Mouse (Mus musculus) hindbrain, embryonic 10.5 days (tissue): ENCODE measurements around the gene Gad1. TPM values are rescaled to one million over a fixed set of nuclear protein-coding genes. Genes with fewer than 3 reads are reported as not detected.
"Not testable (repeated sequence)": the region's sequence is repeated elsewhere in the genome, so short reads cannot be mapped to it uniquely, and the experiment has no call there.

Experiments used
- DNase-seq: peaks from one replicate; pipeline ENCODE4 v3.0.0-alpha.2; 2017; ENCODE audit warnings: low spot score
- H3K27ac ChIP-seq: fragments of 300-500 bp; sonication (generic); 2 replicates; pipeline ENCODE4 v1.5.1; 2016; ENCODE audit warnings: mild to moderate bottlenecking, moderate library complexity
- H3K27me3 ChIP-seq: fragments of 300-500 bp; sonication (generic); 2 replicates; pipeline ENCODE4 v1.6.1; 2016; ENCODE audit warnings: mild to moderate bottlenecking; ENCODE audit not compliant: poor library complexity, insufficient read depth, severe bottlenecking
- H3K36me3 ChIP-seq: fragments of 300-500 bp; sonication (generic); 2 replicates; pipeline ENCODE4 v1.6.1; 2016; ENCODE audit warnings: mild to moderate bottlenecking, moderate library complexity
- H3K4me1 ChIP-seq: fragments of 300-500 bp; sonication (generic); replicated peaks from 2 replicates; pipeline ENCODE4 v1.6.1; 2016; ENCODE audit warnings: mild to moderate bottlenecking
- H3K4me3 ChIP-seq: fragments of 300-500 bp; sonication (generic); 2 replicates; pipeline ENCODE4 v1.5.1; 2016; ENCODE audit warnings: mild to moderate bottlenecking, moderate library complexity
- H3K9me3 ChIP-seq: fragments of 300-500 bp; sonication (generic); 2 replicates; pipeline ENCODE4 v1.6.1; 2016; ENCODE audit warnings: mild to moderate bottlenecking, moderate library complexity
- WGBS: fragments of 180-500 bp; shearing (Covaris S2); methylation state at CpG from one replicate; pipeline ENCODE4 v1.1.7; 2016; 5-methylcytosine and 5-hydroxymethylcytosine counted together
- polyA plus RNA-seq: library from polyadenylated mRNA; unstranded; fragments of >200 nt; fragmentation: Nextera tagmentation; extraction: Ambion mirVana; gene quantifications from 2 replicates; pipeline ENCODE4 v1.2.1, GENCODE M21; 2016

Gad1 gene
- polyA plus RNA-seq = 1.8 and 8.5 TPM in 2 replicates

GRCm38 (mm10) chr2:70552772-70553171 is at the start of gene Gad1:
TSS of gene Gad1 (plus strand) at chr2:70553072.
- no peak within 1 kb of the TSS for H3K27ac ChIP-seq
- WGBS = 54% methylated on average over 4 of the region's 4 CpGs
- no peak within 1 kb of the TSS for H3K4me3 ChIP-seq
- peaks cover 3% of the 10 kb centered on the region; the same call in 1 of the 2 replicates for H3K27me3 ChIP-seq
- no peaks in the 10 kb centered on the region for H3K4me1 ChIP-seq
- no peak for DNase-seq
- H3K36me3 ChIP-seq = no peaks in the 10 kb centered on the region
- H3K9me3 ChIP-seq = no peaks in the 10 kb centered on the region

- Histone ChIP-seq H3K9me3 (no peaks in the 10 kb centered on the region), H3K4me1 (peaks cover 24% of the 10 kb centered on the region), H3K27ac (no peak overlapping the region), H3K4me3 (no peak overlapping the region), H3K36me3 (no peaks in the 10 kb centered on the region), H3K27me3 (peaks cover 17% of the 10 kb centered on the region)
- WGBS = 89% methylated on average over 10 of the region's 10 CpGs
- no peak for DNase-seq
Observed at GRCm38 (mm10) chr2:70503436-70503835, 49.4 kb upstream of the Gad1 start.

DNA sequence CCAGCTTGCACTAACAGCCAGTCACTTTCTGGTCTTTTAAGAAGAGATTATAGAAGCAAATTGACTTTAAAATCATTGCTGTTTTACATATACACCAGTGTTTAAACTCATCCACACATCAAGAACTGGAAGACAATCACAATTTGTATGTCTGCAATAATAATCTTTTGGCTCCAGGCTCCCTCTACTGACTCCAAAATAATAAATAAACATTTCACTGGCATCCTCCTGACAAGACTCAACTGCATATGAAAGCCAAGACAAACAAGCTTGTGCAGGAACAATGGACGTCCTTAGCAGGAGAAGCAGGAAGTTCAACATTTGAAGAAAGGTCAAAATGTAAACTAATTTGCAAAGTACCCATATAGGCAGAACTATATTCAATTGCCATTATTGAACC is 47.6 kb upstream of the Gad1 start:
- Histone ChIP-seq H3K4me3 (no peak overlapping the region), H3K9me3 (no peaks in the 10 kb centered on the region), H3K27ac (no peak overlapping the region), H3K4me1 (peaks cover 35% of the 10 kb centered on the region), H3K27me3 (peaks cover 25% of the 10 kb centered on the region), H3K36me3 (no peaks in the 10 kb centered on the region)
- 53% methylated on average over 1 of the region's 1 CpGs for WGBS
- no peak for DNase-seq

GRCm38 (mm10) chr2:70505896-70506295 is 47.0 kb upstream of the Gad1 start:
- peaks cover 35% of the 10 kb centered on the region for H3K4me1 ChIP-seq
- DNase-seq = no peak
- no peak overlapping the region for H3K4me3 ChIP-seq
- H3K36me3 ChIP-seq = no peaks in the 10 kb centered on the region
- H3K27ac ChIP-seq = no peak overlapping the region
- H3K27me3 ChIP-seq = peaks cover 28% of the 10 kb centered on the region
- 48% methylated on average over 4 of the region's 4 CpGs for WGBS
- H3K9me3 ChIP-seq = no peaks in the 10 kb centered on the region

- 68% methylated on average over 2 of the region's 2 CpGs for WGBS
- H3K4me3 ChIP-seq = no peak overlapping the region
- no peak overlapping the region for H3K27ac ChIP-seq
- H3K36me3 ChIP-seq = no peaks in the 10 kb centered on the region
- H3K9me3 ChIP-seq = no peaks in the 10 kb centered on the region
- peaks cover 35% of the 10 kb centered on the region for H3K4me1 ChIP-seq
- DNase-seq = no peak
- peaks cover 28% of the 10 kb centered on the region for H3K27me3 ChIP-seq
Observed at GRCm38 (mm10) chr2:70506372-70506771, 46.5 kb upstream of the Gad1 start.

- DNase-seq = no peak
- H3K4me1 ChIP-seq = peaks cover 35% of the 10 kb centered on the region
- H3K4me3 ChIP-seq = peak within 1 kb of the TSS; percentile 61
- 0 out of 2 replicates have a peak, but pooled peaks cover 2% of the 10 kb centered on the region for H3K9me3 ChIP-seq
- 13% methylated on average over 10 of the region's 10 CpGs for WGBS
- no peaks in the 10 kb centered on the region for H3K36me3 ChIP-seq
- peaks cover 28% of the 10 kb centered on the region for H3K27me3 ChIP-seq
- peak within 1 kb of the TSS; percentile 82 for H3K27ac ChIP-seq
Observed at GRCm38 (mm10) chr2:70508496-70508895, 44.4 kb upstream of the Gad1 start, which contains the start of gene Erich2. TSS of gene Erich2 (plus strand) at chr2:70508819.

DNA sequence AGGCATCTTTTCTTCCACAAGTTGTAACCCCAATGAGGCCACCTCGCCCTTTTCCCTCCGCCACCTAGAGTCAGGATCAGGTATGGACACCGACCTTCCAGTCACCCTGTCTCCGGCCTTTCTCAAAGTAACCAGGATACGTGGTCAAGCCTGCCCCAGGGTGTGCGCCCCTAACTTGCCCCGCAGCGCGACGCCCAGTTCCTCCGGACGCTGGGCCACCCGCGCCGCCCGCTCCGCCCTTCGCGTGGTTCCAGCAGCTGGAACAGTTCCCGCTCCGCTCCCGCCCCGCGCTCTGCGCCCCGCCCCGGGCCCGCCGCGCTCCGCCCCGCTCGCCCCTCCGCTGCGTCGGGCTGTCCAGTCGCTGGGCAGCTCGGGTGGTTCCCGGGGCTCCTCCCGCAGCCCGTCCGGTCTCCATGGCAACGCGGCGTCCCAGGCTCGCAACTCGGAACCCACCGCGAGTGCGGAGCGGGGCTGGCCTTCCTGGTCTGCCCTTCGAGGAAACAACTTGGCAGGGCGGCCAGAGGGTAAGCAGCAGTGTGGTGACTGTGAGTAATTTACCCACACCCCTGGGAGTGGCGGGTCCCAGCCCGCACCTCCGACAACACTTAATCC is 43.7 kb upstream of the Gad1 start:
- H3K9me3 ChIP-seq = 0 out of 2 replicates have a peak, but pooled peaks cover 2% of the 10 kb centered on the region
- H3K36me3 ChIP-seq = no peaks in the 10 kb centered on the region
- WGBS = under 1% methylated on average over 56 of the region's 56 CpGs
- peak overlapping the region; percentile 61 for H3K4me3 ChIP-seq
- H3K27ac ChIP-seq = peak overlapping the region; percentile 82
- peaks cover 35% of the 10 kb centered on the region for H3K4me1 ChIP-seq
- DNase-seq = peak; percentile 89
- peaks cover 28% of the 10 kb centered on the region for H3K27me3 ChIP-seq

GRCm38 (mm10) chr2:70538283-70538682 is 14.6 kb upstream of the Gad1 start:
- H3K36me3 ChIP-seq, H3K27me3 ChIP-seq, H3K4me3 ChIP-seq, H3K27ac ChIP-seq, H3K9me3 ChIP-seq, H3K4me1 ChIP-seq: not testable (repeated sequence)
- peak; percentile 41 for DNase-seq
- WGBS = 42% methylated on average over 7 of the region's 7 CpGs

DNA sequence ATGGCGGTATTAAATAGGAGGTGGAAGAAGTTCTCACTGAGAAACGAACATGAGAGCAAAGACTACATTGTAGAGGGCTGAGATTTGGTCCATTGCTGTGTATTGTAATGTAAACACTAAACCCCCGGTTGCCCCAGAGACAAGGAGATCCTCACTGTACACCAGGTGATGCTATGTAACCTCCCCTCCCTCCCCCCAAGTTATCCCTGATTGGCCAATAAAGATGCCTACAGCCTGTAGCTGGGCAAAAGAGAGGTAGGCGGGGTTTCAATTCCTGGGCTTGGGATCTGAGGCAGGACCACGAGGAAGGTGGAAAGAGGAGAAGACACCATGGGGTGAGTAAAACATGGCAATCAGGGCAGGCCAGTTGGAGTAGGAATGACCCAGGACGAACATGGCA is 2.2 kb upstream of the Gad1 start:
- DNase-seq = no peak
- no peaks in the 10 kb centered on the region for H3K27me3 ChIP-seq
- no peaks in the 10 kb centered on the region for H3K4me1 ChIP-seq
- no peak overlapping the region for H3K4me3 ChIP-seq
- no peaks in the 10 kb centered on the region for H3K36me3 ChIP-seq
- H3K27ac ChIP-seq = no peak overlapping the region
- no peaks in the 10 kb centered on the region for H3K9me3 ChIP-seq
- WGBS = 67% methylated on average over 6 of the region's 6 CpGs

- H3K9me3 ChIP-seq = no peaks in the 10 kb centered on the region
- 85% methylated on average over 2 of the region's 2 CpGs for WGBS
- 0 out of 2 replicates have a peak, but pooled peaks cover 1% of the 10 kb centered on the region for H3K27me3 ChIP-seq
- no peak overlapping the region for H3K4me3 ChIP-seq
- no peaks in the 10 kb centered on the region for H3K4me1 ChIP-seq
- H3K27ac ChIP-seq = no peak overlapping the region
- no peaks in the 10 kb centered on the region for H3K36me3 ChIP-seq
- DNase-seq = no peak
Observed at GRCm38 (mm10) chr2:70551446-70551845, 1.4 kb upstream of the Gad1 start.

GRCm38 (mm10) chr2:70552067-70552598 is 739 bp upstream of the Gad1 start:
- no peak overlapping the region for H3K27ac ChIP-seq
- no peak overlapping the region for H3K4me3 ChIP-seq
- WGBS = 83% methylated on average over 15 of the region's 15 CpGs
- DNase-seq = no peak
- no peaks in the 10 kb centered on the region for H3K4me1 ChIP-seq
- no peaks in the 10 kb centered on the region for H3K36me3 ChIP-seq
- H3K9me3 ChIP-seq = no peaks in the 10 kb centered on the region
- H3K27me3 ChIP-seq = 0 out of 2 replicates have a peak, but pooled peaks cover 3% of the 10 kb centered on the region

DNA sequence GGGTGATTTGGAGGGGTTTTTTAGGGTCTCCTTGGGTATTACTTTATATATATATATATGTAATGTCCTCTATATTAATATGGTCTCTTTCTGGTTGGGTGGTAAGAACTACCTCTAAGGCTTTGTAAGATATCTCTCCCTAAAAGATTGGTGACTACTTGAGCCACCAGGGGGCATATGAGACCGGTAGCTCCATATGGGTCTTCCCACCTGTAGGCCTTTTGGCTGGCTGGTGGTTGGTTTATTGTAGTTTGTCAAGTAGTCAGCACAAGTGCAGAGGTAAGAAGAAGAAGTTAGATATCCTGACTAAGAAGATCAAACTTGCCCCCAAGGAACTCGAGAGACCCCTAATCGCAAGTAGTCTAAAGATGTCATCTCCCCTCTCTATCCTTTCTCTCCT is 954 bp downstream of the Gad1 start:
- 77% methylated on average over 3 of the region's 3 CpGs for WGBS
- H3K27ac ChIP-seq = no peak overlapping the region
- no peak overlapping the region for H3K4me3 ChIP-seq
- no peaks in the 10 kb centered on the region for H3K36me3 ChIP-seq
- H3K27me3 ChIP-seq = peaks cover 10% of the 10 kb centered on the region
- H3K9me3 ChIP-seq = no peaks in the 10 kb centered on the region
- DNase-seq = no peak
- no peaks in the 10 kb centered on the region for H3K4me1 ChIP-seq

- Histone ChIP-seq H3K9me3 (no peaks in the 10 kb centered on the region), H3K36me3 (no peaks in the 10 kb centered on the region), H3K27ac (no peak overlapping the region), H3K4me1 (peaks cover 25% of the 10 kb centered on the region), H3K27me3 (peaks cover 55% of the 10 kb centered on the region), H3K4me3 (peak overlapping the region; percentile 24; the same call in 1 of the 2 replicates)
- peak; percentile 85 for DNase-seq
- WGBS = 6% methylated on average over 18 of the region's 18 CpGs
Observed at GRCm38 (mm10) chr2:70558112-70558842, 5.4 kb downstream of the Gad1 start.
